Mouse (Mus musculus): ENCODE measurements around the gene Urb1.
"Not testable (repeated sequence)": the region's sequence is repeated elsewhere in the genome, so short reads cannot be mapped to it uniquely, and the experiment has no call there.

The Urb1 gene

GRCm38 (mm10) chr16:90823986-90824385, 13.8 kb upstream of the Urb1 start:
- not testable (repeated sequence) for DNase-seq (ENCODE audit: low read depth in 2 of 2, low spot score in 2 of 2)

- DNase-seq (ENCODE audit: low read depth in 2 of 2, low spot score in 2 of 2) = no peak
Measured at GRCm38 (mm10) chr16:90822981-90823380, 12.8 kb upstream of the Urb1 start.

- DNase-seq (ENCODE audit: low read depth in 2 of 2, low spot score in 2 of 2) = no peak
Measured at GRCm38 (mm10) chr16:90822284-90822935, 12.2 kb upstream of the Urb1 start.

GRCm38 (mm10) chr16:90821046-90821697, 11.0 kb upstream of the Urb1 start:
- DNase-seq (ENCODE audit: low read depth in 2 of 2, low spot score in 2 of 2) = no peak

- no peak for DNase-seq (ENCODE audit: low read depth in 2 of 2, low spot score in 2 of 2)
Measured at GRCm38 (mm10) chr16:90820326-90820725, 10.1 kb upstream of the Urb1 start.

- no peak for DNase-seq (ENCODE audit: low read depth in 2 of 2, low spot score in 2 of 2)
Measured at GRCm38 (mm10) chr16:90812086-90812485, 1.9 kb upstream of the Urb1 start.

GRCm38 (mm10) chr16:90810716-90811256, 573 bp upstream of the Urb1 start:
- no peak for DNase-seq (ENCODE audit: low read depth in 2 of 2, low spot score in 2 of 2)

- DNase-seq (ENCODE audit: low read depth in 2 of 2, low spot score in 2 of 2) = no peak
Measured at GRCm38 (mm10) chr16:90804466-90804865, 5.7 kb downstream of the Urb1 start.

GRCm38 (mm10) chr16:90801928-90802327, 8.3 kb downstream of the Urb1 start:
- no peak for DNase-seq (ENCODE audit: low read depth in 2 of 2, low spot score in 2 of 2)

GRCm38 (mm10) chr16:90801251-90801650, 9.0 kb downstream of the Urb1 start:
- DNase-seq (ENCODE audit: low read depth in 2 of 2, low spot score in 2 of 2) = no peak

GRCm38 (mm10) chr16:90799840-90800239, 10.4 kb downstream of the Urb1 start:
- no peak for DNase-seq (ENCODE audit: low read depth in 2 of 2, low spot score in 2 of 2)

GRCm38 (mm10) chr16:90798848-90799247, 11.4 kb downstream of the Urb1 start:
- no peak for DNase-seq (ENCODE audit: low read depth in 2 of 2, low spot score in 2 of 2)

GRCm38 (mm10) chr16:90798446-90798845, 11.8 kb downstream of the Urb1 start:
- DNase-seq (ENCODE audit: low read depth in 2 of 2, low spot score in 2 of 2) = no peak

GRCm38 (mm10) chr16:90794708-90795107, 15.5 kb downstream of the Urb1 start:
- DNase-seq (ENCODE audit: low read depth in 2 of 2, low spot score in 2 of 2) = no peak

- DNase-seq (ENCODE audit: low read depth in 2 of 2, low spot score in 2 of 2) = no peak
Measured at GRCm38 (mm10) chr16:90792500-90792899, 17.7 kb downstream of the Urb1 start.

- DNase-seq (ENCODE audit: low read depth in 2 of 2, low spot score in 2 of 2) = no peak
Measured at GRCm38 (mm10) chr16:90792066-90792465, 18.1 kb downstream of the Urb1 start.

GRCm38 (mm10) chr16:90790946-90791345, 19.3 kb downstream of the Urb1 start:
- no peak for DNase-seq (ENCODE audit: low read depth in 2 of 2, low spot score in 2 of 2)

GRCm38 (mm10) chr16:90788580-90788979, 21.6 kb downstream of the Urb1 start:
- DNase-seq (ENCODE audit: low read depth in 2 of 2, low spot score in 2 of 2) = no peak

- no peak for DNase-seq (ENCODE audit: low read depth in 2 of 2, low spot score in 2 of 2)
Measured at GRCm38 (mm10) chr16:90785257-90785656, 25.0 kb downstream of the Urb1 start.

GRCm38 (mm10) chr16:90783302-90783701, 26.9 kb downstream of the Urb1 start:
- no peak for DNase-seq (ENCODE audit: low read depth in 2 of 2, low spot score in 2 of 2)

- no peak for DNase-seq (ENCODE audit: low read depth in 2 of 2, low spot score in 2 of 2)
Measured at GRCm38 (mm10) chr16:90779783-90780182, 30.4 kb downstream of the Urb1 start.

- DNase-seq (ENCODE audit: low read depth in 2 of 2, low spot score in 2 of 2) = no peak
Measured at GRCm38 (mm10) chr16:90775946-90776520, 34.2 kb downstream of the Urb1 start.

All from CD8-positive naive resting alpha-beta T cell, adult 2 months (primary cell).